Mouse (Mus musculus): ENCODE results near the gene Fam173a.

Gene Fam173a

DNA sequence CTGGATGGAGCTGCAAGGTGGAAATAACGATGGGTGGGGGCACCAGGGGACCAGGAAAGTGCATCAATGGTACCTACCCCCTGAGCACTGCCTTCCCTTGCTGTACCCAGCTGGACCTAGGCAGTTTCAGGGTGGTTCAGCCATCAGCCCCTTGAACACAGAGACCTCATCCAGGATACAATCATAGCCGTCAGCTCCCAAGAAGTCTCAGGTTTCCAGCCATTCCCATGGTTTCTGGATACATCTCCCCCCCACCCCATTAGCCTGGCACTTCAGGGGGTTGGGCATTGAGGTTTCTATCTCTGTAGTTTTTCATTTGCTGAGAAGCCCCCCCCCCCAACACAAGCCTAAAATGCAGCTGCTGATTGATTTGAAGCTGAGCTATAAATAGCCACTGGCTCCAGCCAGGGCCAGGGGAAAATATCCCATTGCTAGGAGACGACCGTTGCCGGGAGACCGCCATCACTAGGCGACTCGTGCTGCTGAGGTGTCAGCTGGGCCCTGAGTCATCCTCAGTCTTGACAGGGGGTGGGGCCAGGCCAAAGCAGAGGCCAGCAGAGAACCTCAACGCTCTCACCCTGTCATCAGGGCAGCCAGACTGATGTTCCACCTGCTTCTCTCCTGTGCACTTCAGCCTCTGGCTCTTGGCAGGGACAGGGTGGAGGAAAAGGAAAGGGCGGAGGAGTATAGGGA, 10.3 kb upstream of the Fam173a start:
- intact Hi-C loops (cut with DNase I), result loop anchor here (2.0 kb wide), 1 partner anchor 30 kb away; the partner anchor contains the start of gene Narfl

DNA sequence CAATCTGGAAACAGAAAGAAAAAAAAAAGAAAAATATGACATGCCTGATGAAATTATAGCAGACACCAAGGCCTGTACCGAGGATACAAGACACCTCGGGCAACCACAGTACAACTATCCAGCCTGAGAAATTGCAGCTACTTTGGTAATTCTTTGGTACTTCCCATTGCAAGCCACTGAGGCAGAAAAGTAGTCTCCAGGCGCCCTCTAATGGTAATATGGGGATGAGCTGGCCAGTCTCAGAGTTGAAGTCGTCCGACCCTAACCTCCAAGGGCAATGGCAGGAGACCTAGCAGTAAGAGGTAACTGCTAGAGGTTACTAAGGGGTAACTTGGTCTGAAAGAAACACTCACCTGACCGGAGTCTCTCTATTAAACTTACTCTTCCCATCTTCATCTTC, 8.3 kb upstream of the Fam173a start:
- intact Hi-C loops (cut with DNase I), result loop anchor here (1.0 kb wide), 1 partner anchor 69 kb away; no protein-coding TSS in a partner anchor

DNA sequence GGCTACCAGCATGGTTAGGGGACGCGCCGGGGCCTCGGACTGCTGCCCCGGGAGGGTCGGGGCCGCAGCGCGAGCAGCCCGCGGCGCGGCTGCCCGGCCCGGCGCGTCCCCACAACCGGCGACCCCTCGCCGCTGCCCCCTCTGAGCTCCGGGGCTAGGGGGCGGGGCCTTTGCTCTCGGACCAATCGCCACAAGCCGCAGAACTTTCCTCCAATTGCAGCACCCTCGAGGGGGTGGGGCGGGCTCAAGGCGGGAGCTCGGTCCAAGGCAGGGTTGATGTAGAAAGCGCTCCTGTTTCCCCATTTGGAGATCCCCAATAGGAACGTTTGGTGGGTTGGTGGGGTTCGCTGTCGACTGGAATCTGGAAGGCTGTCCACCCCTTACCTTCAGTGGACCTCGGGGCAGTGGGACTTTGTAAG, 4.3 kb upstream of the Fam173a start, which contains the start of gene Metrn:
Metrn (minus strand) TSS at position 186 of the 419 bp plus-strand sequence.
- intact Hi-C loops (cut with DNase I), result loop anchor here (10.0 kb wide), 1 partner anchor 222 kb away; the partner anchor contains the start of genes Lmf1 and Sox8

DNA sequence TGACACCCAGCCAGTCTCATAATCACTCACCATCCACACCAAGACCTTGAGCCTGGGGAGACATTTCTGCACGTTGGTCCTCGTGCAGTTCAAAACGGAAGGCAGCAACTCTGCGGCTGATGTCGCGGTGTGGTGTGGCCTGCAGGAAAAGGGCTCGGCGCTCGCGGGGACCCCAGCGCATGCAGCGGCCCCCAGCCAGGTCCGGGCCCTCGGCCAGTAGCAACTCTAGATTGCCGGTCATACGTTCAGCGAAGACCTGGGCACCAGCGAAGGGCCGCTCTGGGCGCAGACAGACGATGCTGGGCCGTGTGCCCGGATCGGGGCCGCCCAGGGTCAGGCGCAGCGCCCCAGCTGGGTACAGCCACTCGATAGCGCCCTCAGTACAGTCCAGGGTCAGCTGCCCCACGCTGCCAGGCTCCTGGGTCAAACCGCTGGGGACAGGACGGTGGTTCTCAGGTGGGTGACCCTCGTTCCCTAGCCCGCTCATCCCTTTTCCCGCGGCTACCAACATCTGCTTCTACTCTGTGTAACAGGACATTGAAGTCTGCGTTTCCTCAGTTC, 3.6 kb upstream of the Fam173a start:
- intact Hi-C loops (cut with DNase I), result loop anchor here (10.0 kb wide), 1 partner anchor 221 kb away; the partner anchor contains the start of genes Lmf1 and Sox8

DNA sequence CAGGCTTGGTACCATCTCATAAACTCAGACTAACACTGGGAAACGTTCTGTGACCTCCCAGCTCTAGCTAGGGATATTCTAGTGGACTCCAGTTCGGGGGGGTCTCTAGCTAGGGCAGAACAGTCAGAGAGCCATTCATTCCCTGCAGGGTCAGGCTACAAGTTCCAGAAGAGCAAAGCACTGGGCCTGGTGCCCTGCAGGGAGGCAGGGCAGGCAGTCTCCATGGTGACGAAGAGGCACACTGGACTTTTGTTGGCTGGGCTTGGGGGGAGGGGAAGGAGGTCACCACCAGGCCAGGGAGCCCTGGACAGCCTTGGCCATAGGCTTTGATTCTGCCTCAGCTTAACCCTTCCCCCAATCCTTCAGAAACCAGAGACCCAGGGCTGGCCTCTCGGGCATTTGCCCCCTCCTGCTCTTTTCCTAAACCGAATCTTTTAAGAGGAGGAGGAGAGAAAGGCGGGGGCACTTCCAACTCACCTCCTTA, 3.0 kb upstream of the Fam173a start, which contains the start of gene AC134908.4:
AC134908.4 (minus strand) TSS at position 51 of the 484 bp plus-strand sequence.
- intact Hi-C loops (cut with DNase I), result loop anchor here (10.0 kb wide), 1 partner anchor 221 kb away; the partner anchor contains the start of genes Lmf1 and Sox8

DNA sequence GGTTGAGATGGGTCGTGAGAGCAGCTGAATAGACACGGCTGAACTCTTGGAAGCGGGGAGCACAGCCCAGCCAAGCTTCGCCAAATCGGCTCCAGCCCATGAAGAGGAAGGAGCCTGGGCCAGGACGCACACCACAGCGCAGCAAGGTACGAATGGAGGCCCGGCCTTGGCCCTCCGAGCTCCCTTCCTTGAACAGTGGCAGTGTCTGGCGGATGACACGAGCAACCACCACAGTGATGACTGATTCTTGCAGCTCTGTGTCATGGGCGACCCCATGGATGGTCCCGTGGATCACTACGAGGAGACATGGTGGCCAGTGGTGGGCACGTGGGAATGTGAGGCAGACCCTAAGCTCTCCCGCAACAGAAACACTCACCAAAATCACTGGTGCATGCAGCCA, 2.3 kb upstream of the Fam173a start:
- intact Hi-C loops (cut with DNase I), result loop anchor here (10.0 kb wide), 1 partner anchor 220 kb away; the partner anchor contains the start of genes Lmf1 and Sox8

DNA sequence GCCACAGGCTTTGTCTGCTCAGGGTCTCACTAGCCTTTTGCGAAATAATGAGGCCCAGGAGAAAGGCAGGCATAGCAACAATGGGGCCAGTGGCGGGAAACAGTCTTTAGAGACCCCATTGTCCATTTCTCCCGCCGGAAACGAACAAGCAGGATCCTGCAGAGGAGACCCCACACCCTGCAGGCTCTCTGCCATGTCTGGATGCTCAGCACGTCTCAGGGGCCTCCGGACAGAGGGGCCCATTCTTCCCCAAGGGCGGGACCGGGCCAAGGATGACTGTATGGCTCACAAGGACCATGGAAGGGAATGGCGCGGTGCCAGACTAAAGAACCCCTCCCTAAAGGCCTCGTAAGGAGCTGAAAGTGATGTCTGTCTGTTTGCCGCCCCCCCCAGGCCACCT, 1.5 kb upstream of the Fam173a start:
- intact Hi-C loops (cut with DNase I), result loop anchor here (10.0 kb wide), 1 partner anchor 219 kb away; the partner anchor contains the start of genes Lmf1 and Sox8

DNA sequence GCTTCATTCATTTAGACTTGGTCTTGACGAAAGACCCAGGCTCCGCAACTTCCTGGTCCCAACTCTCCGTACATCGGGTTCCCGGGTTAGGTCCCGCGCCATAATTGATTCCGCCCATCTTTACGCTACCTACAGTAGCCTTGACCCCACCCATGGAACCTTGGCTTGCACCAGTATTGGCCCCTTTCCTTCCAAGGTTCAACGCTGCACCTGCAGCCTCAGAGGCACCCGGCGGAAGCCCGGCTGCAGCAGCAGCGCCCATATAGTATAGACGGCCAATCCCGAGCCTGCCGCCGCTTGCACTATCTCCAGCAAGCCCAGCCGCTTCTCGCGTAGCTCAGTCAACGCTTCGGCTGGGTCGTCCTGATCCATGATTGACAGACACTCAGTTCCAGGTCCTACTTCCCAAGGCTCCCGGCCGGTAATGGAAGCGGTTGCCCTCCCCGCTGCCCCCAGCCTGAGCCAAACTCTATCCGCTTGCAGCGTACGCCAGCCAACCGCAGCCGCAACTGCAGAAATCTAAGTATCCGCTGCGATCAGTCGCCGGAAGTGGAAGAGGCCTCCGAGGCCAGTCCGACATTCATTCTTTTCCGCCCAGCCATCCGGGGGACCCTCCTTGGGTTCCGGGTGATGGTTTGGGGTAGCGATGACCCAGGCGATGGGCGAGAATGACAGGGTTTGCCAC, 716 bp downstream of the Fam173a start:
- intact Hi-C loops (cut with DNase I), result loop anchor here (10.0 kb wide), 1 partner anchor 217 kb away; the partner anchor contains the start of genes Lmf1 and Sox8

DNA sequence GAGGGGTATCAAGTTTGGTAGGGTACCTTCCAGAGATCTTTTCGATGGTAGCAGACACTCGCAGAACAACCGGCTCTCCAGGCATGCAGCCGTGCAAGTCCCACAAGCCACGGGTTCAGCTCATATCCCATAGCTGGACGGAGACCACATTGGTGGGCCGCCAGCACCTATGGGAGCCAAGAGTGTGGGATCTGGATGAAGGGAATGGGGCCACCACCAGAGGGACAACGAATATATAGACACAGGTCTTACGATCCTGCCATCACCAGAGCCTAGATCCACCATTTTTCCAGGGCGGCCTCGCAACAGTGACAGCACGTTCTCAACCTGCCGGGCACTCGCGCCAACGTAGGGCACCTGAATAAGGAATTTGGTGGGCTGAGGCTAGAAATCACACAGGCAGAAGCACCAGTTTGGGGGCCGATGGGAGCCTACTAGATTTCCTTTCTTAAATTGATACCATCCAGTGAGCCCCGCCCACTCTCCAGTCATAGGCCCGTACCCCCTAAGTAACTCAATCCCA, 1.3 kb downstream of the Fam173a start:
- intact Hi-C loops (cut with DNase I), result loop anchor here (10.0 kb wide), 1 partner anchor 217 kb away; the partner anchor contains the start of genes Lmf1 and Sox8

DNA sequence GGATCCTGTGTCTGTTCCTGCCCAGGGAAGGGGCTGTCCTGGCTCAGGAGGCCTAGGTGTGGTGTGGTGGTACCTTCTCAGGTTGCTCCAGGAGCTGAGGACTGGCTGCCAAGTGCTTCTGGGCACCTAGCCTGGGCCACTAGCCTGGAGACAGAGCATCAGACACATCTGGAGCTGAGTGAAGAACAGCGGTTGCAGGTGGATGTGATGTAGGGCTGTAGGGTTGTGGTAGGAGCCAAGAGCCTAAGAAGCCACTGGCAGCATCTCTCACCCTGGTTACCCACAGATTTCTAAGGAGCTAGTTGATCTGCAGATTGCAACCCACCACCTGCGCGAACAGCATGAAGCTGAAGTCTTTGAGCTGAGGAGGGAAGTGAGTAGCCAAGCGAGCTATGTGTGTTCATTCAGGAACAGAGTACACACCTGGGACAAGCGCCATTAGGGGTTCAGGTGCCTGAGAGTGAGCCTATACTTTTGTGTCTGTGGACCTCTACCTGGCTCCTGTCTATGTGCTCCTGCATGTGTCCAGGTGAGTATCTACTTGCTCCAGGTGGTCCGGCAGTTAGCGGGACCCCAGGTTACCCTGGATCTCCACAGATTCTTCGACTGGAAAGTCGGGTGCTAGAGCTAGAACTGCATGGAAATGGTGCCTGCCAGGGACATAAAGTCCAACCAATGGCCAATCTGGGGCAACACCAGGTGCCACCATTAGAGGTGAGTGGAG, 5.8 kb downstream of the Fam173a start:
- intact Hi-C loops (cut with DNase I), result no loop called here

DNA sequence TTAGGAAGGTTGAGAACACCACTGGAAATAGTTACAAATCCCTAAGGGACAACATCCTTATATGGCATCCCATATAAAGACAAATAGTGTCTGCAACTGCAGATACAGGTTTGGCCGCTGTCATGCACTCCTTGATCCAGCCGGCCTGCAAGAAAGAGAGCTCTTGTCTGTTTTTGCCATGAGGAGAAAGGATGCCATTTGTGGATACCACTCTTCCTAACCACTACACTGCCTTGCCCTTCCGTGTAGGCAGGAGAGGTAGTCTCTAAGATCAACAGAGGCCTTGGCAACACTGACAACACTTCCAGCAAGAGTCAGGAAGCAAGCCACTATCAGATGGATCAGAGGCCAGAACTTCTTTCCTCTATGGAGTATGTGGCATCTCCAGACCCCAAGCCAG, 6.4 kb downstream of the Fam173a start, which contains the start of gene Ccdc78:
Ccdc78 (plus strand) TSS at position 301 of the 400 bp plus-strand sequence.
- intact Hi-C loops (cut with DNase I), result no loop called here

DNA sequence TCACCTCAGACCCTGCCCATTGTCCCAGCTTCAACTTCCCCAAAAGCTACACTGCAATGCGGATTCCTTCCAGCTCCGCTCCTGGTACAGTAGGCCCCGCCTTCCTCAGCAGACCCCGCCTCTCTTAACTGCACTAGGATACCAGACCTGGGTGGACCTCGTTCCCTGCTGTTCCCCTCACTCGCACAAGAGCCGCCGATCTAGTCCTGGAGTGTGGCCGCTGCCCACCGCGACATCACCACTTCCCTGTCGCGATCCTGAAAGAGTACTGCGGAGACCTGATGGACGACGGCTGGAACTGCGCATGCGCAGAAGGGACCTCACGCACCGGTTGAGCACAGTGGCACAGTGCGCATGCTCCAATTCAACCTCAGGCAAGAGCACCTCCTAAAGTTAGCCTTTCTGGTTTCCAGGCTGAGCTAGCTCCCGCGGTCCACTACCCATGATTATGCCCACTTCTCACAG, 7.4 kb downstream of the Fam173a start, which contains the start of gene Haghl:
Haghl (minus strand) TSS at position 393 of the 465 bp plus-strand sequence.
- intact Hi-C loops (cut with DNase I), result no loop called here

DNA sequence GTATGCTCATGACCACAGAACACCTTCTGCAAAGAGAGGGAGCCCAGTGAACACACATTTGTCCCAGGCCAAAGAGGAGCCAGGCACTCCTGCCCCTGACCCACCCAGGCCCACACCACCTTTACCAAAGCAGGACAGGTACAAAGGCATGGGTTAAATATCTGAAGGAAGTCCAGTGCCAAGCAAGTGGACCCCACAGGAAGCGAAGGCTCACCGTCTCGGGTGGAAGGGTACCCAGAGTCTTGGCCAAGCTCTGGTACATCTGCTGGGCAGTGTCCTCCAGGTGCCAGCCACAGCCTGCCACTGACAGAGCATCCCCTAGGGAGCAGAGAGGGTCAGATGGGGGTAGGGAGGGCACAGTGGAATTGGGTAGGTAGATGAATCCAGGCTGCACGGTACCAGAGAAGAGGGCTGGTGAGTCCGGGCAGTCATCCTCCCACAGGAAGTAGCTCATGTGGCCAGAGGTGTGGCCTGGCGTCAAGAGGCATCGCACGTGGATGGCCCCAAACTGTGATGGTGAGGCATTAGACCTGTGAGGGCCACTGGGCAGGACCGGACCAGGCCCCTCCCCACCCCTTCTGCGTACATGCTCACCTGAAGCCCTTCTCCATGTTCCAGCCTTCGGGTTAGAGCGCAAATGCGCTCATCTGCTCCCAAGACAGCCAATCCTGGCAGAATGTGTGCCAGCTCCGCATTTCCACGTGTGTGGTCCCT, 8.7 kb downstream of the Fam173a start:
- intact Hi-C loops (cut with DNase I), result no loop called here

DNA sequence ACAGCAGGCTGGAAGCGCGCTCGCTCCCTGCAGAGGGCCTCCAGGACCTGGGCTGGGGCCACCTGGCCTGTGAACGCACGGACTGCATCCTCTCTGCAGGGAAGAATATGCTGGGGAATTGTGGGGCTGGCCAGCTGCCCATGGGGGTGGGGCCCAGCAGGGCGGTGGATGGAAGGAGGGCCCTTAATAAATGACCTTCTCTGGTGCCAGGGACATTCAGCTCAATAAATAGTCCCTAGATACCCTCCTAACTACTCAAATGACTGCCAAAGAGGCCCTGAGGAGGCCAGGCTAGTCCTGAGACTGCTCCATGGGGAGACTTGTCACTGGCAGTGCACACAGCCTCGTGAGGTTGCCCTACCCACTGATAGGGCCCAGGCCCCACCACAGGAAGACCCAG, 9.6 kb downstream of the Fam173a start:
- intact Hi-C loops (cut with DNase I), result no loop called here

DNA sequence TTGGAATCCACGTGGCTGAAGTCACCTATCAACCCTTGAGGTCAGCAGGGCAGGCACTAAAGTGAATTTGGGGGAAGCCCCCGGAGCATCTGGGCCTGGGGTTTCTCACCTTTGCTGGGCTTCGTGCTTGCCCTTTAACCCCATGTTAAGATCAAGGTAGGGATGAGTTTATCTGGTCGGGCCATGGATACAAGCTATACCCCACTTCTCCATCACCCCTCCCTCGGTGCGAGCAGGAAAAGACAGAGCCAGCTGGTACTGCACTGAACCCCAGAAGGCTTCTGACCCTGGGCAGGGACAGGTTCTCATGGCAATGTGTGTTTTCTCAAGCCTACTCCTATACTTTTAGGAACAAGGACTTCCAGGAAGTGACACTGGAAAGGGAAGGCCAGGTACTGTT, 11.4 kb downstream of the Fam173a start:
- intact Hi-C loops (cut with DNase I), result no loop called here

DNA sequence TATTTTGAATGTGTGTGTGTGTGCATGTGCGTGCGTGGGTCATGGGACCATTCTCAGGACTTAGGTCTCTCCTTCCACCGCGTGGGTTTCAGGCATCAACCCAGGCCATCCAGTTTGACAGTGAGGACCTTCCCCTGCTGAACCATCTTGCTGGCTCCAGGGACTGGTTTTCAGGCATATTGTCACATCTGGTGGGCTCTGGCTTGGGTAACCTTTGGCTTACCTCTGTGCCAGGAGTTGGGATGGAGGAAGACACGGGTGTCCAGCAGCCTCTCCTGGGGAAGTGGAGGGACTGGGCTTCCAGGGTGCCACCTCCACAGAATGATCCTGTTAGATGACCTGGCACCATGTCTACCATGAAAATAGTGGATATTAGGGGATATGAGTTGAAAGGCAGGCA, 14.8 kb downstream of the Fam173a start:
- intact Hi-C loops (cut with DNase I), result no loop called here

DNA sequence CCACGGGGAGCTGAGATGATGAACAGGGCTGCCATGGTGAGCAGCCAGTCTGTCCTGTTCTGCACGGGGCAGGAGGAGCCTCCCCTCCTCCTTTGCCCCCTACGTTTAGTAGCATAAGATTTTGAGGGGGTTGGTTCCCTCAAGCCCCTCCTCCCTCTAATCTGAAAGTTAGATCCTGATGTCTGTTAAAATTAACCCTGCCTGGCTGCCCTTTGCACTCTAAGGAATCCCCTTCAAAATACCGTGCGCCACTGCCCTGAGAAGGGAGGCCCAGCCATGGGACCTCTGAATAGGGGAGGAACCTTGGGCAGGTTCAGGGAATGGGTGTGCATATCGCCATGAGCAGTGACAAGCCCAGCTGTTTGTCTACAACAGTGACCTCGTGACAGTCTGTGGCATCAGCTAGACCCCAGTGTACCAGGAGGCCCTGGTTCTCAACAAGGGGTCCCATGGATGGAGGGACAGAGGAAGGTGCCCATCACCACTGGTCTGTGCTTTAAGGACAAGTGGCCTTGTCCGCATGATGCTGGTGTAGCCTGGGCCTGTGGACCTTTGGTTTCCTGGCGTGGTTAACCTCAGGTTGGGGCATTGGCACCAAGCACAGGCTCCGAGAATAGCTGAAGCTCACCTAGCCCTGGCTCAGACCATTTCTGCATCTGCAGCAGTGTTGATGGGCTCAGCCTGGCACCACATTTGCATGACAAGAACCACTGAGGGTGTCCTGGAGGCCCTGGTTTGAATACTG, 17.2 kb downstream of the Fam173a start:
- intact Hi-C loops (cut with DNase I), result no loop called here

DNA sequence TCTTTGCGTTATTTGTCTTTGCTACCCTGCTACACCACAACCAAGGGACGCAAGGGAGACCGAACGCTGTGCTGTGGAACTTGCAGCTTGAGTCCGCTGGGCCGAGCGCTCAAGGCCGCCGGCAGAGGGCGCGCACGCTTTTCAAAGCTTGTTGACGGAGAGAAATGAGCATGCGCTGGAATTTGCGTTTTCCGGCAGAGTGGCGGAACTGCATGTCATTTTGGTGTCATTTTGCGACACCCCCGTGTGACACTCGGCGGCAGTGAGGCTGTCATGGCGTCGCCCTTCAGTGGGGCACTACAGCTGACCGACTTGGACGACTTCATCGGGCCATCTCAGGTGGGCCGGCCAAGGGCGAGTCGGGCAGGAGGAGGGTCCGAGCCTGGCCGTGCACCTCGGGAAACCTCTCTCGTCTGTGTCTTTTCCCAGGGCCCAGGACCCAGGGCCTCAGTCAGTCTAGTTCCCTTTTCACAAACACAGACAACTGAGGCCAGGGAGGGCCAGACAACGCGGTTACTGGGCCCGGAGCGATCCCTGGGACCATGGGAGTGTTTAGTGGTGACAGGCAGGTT, 19.1 kb downstream of the Fam173a start, which contains the start of gene Narfl:
Narfl (plus strand) TSS at position 228 of the 572 bp plus-strand sequence.
- intact Hi-C loops (cut with DNase I), result loop anchor here (2.0 to 5.0 kb wide), 2 partner anchors 29 to 36 kb away; partner anchors contain the start of gene Mslnl

Data from adrenal gland (tissue).